Mouse (Mus musculus) adrenal gland, adult (tissue): ENCODE data around the gene Ch25h.

Experiments used
- DNase-seq, 2 experiments: peaks; one replicate each; pipeline ENCODE4 v3.0.0; 2022 to 2023; ENCODE audit warnings: low spot score in 1 of 2; ENCODE audit not compliant: inconsistent age in 2 of 2

Ch25h gene

GRCm38 (mm10) chr19:34471703-34472102 lies 3.3 kb downstream of the Ch25h start:
- no peak for DNase-seq

- DNase-seq, result no peak
These were observed 6.2 kb downstream of the Ch25h start for GRCm38 (mm10) chr19:34468794-34469193.

- DNase-seq, result no peak
These were observed 6.7 kb downstream of the Ch25h start for GRCm38 (mm10) chr19:34468216-34468615.

GRCm38 (mm10) chr19:34464453-34464852 lies 10.5 kb downstream of the Ch25h start:
- DNase-seq, result no peak

GRCm38 (mm10) chr19:34461451-34462019 lies 13.4 kb downstream of the Ch25h start:
- no peak for DNase-seq

GRCm38 (mm10) chr19:34450784-34451370 lies 24.1 kb downstream of the Ch25h start:
- peak; percentile 23 to 44 for DNase-seq

GRCm38 (mm10) chr19:34448851-34449250 lies 26.1 kb downstream of the Ch25h start:
- no peak for DNase-seq

GRCm38 (mm10) chr19:34445410-34446012 lies 29.5 kb downstream of the Ch25h start:
- DNase-seq, result peak; percentile 12 to 74

GRCm38 (mm10) chr19:34444785-34445184 lies 30.2 kb downstream of the Ch25h start:
- DNase-seq, result no peak

- DNase-seq, result peak; percentile 35 to 85
These were observed 33.0 kb downstream of the Ch25h start for GRCm38 (mm10) chr19:34441979-34442378.

GRCm38 (mm10) chr19:34435197-34435611 lies 39.8 kb downstream of the Ch25h start:
- DNase-seq, result peak in 1 of 2 experiments; percentile 39

GRCm38 (mm10) chr19:34431314-34431713 lies 43.6 kb downstream of the Ch25h start:
- DNase-seq, result peak in 1 of 2 experiments; percentile 18

GRCm38 (mm10) chr19:34423783-34424335 lies 51.1 kb downstream of the Ch25h start:
- peak in 1 of 2 experiments; percentile 57 for DNase-seq
